Mouse (Mus musculus): ENCODE measurements at regions not wholly inside any gene's neighbourhood (a gene's known extent, or its start where the extent isn't known, plus 50 kb on each side); places are given as distances from the start of the nearest gene placed in this dataset.

DNA sequence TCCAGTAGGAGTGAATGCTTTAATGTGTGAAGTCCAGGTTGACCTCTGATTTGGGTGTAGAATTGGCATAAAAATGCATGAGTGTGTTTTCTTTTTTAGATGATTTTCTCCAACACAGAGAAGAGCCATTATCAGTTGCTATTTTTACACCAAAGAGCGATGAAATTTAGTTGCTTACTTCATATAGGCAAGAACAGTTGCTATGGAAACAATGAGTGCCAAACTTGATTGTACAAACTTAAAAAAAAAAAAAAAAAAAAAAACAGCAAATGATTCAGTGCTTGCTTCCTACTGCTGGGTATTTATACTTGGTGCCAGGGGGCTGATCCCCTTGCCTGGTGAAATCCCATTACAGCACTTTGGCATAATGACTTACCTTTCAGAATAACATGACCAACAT lies 268.0 kb downstream of the Sec23a start:
- no peak overlapping the region for H3K9ac ChIP-seq (ENCODE audit: low read depth, low read length)
- H3K9me3 ChIP-seq (ENCODE audit: control insufficient read depth, low read length) = no peaks in the 10 kb centered on the region
- no peaks in the 10 kb centered on the region for H3K27me3 ChIP-seq (replicated peaks; ENCODE audit: control insufficient read depth, insufficient read depth, low read length)
- H3K27ac ChIP-seq (ENCODE audit: low read depth, low read length) = no peak overlapping the region
- no peak overlapping the region for H3K4me3 ChIP-seq (ENCODE audit: low read length)
- H3K4me2 ChIP-seq (ENCODE audit: low read length) = no peak overlapping the region
- H3K36me3 ChIP-seq (ENCODE audit: control insufficient read depth, insufficient read depth, low read length) = no peaks in the 10 kb centered on the region
- ATAC-seq = peak; percentile 67
- no peaks in the 10 kb centered on the region for H3K4me1 ChIP-seq (ENCODE audit: control insufficient read depth, insufficient read depth, low read depth, low read length)
- 59% methylated on average over 1 of the region's 1 CpGs for WGBS

DNA sequence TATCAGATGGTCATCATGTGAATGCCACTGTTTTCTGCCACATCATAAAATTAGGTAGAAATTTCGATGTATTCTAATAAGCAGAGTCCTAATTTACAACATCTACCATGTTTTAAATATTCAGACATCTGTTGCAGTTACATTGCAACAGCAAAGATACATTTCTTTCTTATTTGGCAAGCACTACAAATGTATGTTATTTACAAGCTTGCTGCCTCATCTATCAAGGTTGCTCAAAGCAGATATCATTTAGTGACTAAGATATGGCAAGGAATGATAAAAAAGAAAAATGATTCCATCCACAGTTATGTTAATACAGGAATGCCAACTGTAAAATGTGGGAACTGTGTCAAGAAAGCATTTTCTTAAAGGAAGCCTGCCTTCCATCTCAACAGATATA lies 283.7 kb downstream of the Sec23a start:
- H3K27me3 ChIP-seq (replicated peaks; ENCODE audit: control insufficient read depth, insufficient read depth, low read length) = no peaks in the 10 kb centered on the region
- no peak for ATAC-seq
- no peak overlapping the region for H3K4me3 ChIP-seq (ENCODE audit: low read length)
- 60% methylated on average over 1 of the region's 1 CpGs for WGBS
- no peak overlapping the region for H3K9ac ChIP-seq (ENCODE audit: low read depth, low read length)
- no peaks in the 10 kb centered on the region for H3K9me3 ChIP-seq (ENCODE audit: control insufficient read depth, low read length)
- H3K36me3 ChIP-seq (ENCODE audit: control insufficient read depth, insufficient read depth, low read length) = no peaks in the 10 kb centered on the region
- H3K4me2 ChIP-seq (ENCODE audit: low read length) = no peak overlapping the region
- H3K4me1 ChIP-seq (ENCODE audit: control insufficient read depth, insufficient read depth, low read depth, low read length) = no peaks in the 10 kb centered on the region
- no peak overlapping the region for H3K27ac ChIP-seq (ENCODE audit: low read depth, low read length)

DNA sequence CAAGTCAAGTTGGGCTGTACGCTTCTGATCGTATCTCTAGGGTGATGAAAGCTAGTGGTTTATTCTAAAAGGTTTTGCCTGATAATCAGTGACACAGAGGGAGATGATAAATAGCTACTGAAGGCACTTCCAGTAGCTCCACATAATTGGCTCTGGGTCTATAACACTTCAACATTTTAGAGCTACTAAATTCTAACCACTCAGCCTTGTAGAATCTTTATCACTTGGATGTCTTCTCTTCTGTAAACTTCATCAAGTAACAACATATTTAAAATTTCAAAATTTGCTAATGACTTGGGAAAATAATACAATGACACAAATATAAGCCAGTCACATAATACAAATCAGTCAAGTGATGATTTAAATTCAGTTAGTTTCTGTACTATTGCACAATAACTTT lies 284.3 kb downstream of the Sec23a start:
- H3K9me3 ChIP-seq (ENCODE audit: control insufficient read depth, low read length) = no peaks in the 10 kb centered on the region
- no peak overlapping the region for H3K4me3 ChIP-seq (ENCODE audit: low read length)
- H3K27me3 ChIP-seq (replicated peaks; ENCODE audit: control insufficient read depth, insufficient read depth, low read length) = no peaks in the 10 kb centered on the region
- H3K9ac ChIP-seq (ENCODE audit: low read depth, low read length) = no peak overlapping the region
- H3K27ac ChIP-seq (ENCODE audit: low read depth, low read length) = no peak overlapping the region
- no peak for ATAC-seq
- H3K4me2 ChIP-seq (ENCODE audit: low read length) = no peak overlapping the region
- no peaks in the 10 kb centered on the region for H3K4me1 ChIP-seq (ENCODE audit: control insufficient read depth, insufficient read depth, low read depth, low read length)
- H3K36me3 ChIP-seq (ENCODE audit: control insufficient read depth, insufficient read depth, low read length) = no peaks in the 10 kb centered on the region
- WGBS = 92% methylated on average over 2 of the region's 2 CpGs

DNA sequence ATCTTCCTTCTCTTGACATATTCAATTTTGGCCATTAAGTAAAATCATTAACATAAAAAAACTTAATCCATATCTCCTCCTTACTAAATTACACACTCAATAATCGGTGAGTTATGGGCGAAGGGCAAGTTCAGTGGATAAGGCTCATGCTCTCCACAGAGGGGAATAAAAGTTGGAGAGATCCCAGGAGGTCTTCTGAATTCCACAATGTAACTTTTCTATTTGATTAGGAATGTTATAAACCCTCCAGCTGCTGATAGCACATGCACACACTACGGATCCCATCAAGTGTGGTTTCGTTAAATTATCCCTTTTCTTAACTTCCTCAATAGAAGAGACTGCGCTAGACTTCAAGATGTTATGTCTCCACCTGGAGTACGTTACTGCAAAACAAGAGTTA lies 293.9 kb downstream of the Sec23a start:
- WGBS = 86% methylated on average over 6 of the region's 6 CpGs
- Histone ChIP-seq H3K4me1 (ENCODE audit: control insufficient read depth, insufficient read depth, low read depth, low read length) (no peaks in the 10 kb centered on the region), H3K27me3 (replicated peaks; ENCODE audit: control insufficient read depth, insufficient read depth, low read length) (no peaks in the 10 kb centered on the region), H3K9ac (ENCODE audit: low read depth, low read length) (no peak overlapping the region), H3K27ac (ENCODE audit: low read depth, low read length) (no peak overlapping the region), H3K36me3 (ENCODE audit: control insufficient read depth, insufficient read depth, low read length) (no peaks in the 10 kb centered on the region), H3K4me3 (ENCODE audit: low read length) (no peak overlapping the region), H3K9me3 (ENCODE audit: control insufficient read depth, low read length) (no peaks in the 10 kb centered on the region), H3K4me2 (ENCODE audit: low read length) (no peak overlapping the region)
- ATAC-seq = no peak

DNA sequence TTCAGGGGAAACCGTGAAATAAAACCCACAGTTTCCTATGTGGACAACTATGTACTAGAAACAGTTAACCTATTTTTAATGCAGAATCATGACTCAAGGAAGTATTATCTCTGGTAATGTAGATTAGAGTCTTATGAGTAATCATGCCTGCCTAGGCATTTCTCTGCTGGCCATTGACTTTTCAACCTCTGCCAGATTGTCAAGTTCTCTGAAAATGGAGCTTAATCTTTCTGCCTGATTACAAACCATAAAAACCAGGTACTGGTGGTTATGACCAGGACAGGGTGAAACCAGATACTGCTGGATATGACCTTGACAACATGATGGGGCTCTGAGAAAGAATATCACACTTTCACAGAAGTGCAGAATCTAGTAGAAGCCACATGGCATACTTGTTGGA lies 297.6 kb downstream of the Sec23a start:
- H3K27me3 ChIP-seq (replicated peaks; ENCODE audit: control insufficient read depth, insufficient read depth, low read length) = no peaks in the 10 kb centered on the region
- H3K27ac ChIP-seq (ENCODE audit: low read depth, low read length) = no peak overlapping the region
- no peaks in the 10 kb centered on the region for H3K36me3 ChIP-seq (ENCODE audit: control insufficient read depth, insufficient read depth, low read length)
- H3K4me3 ChIP-seq (ENCODE audit: low read length) = no peak overlapping the region
- no peak overlapping the region for H3K9ac ChIP-seq (ENCODE audit: low read depth, low read length)
- 80% methylated on average over 1 of the region's 1 CpGs for WGBS
- no peak overlapping the region for H3K4me2 ChIP-seq (ENCODE audit: low read length)
- H3K9me3 ChIP-seq (ENCODE audit: control insufficient read depth, low read length) = no peaks in the 10 kb centered on the region
- ATAC-seq = no peak
- no peaks in the 10 kb centered on the region for H3K4me1 ChIP-seq (ENCODE audit: control insufficient read depth, insufficient read depth, low read depth, low read length)

DNA sequence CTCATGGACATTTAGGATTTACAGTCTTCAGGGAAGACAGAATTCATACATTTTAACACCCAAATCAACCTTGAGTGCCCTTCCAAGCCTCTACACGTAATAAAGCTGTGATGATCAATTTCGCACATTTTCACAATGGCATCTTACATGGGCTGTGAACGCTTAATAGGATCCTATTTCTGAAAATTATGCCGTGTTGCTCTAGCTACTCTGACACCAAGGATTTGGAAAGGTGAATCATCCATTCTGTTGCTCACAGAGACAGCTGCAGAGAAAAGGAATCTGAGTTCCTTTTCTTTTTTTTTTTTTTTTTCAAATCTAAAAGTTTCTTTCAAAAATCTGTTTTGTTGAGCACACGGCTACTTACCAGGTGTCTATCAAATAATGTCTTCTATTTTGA lies 316.1 kb downstream of the Sec23a start:
- H3K36me3 ChIP-seq (ENCODE audit: control insufficient read depth, insufficient read depth, low read length) = no peaks in the 10 kb centered on the region
- ATAC-seq = no peak
- 77% methylated on average over 5 of the region's 5 CpGs for WGBS
- no peaks in the 10 kb centered on the region for H3K9me3 ChIP-seq (ENCODE audit: control insufficient read depth, low read length)
- H3K27me3 ChIP-seq (replicated peaks; ENCODE audit: control insufficient read depth, insufficient read depth, low read length) = no peaks in the 10 kb centered on the region
- no peak overlapping the region for H3K27ac ChIP-seq (ENCODE audit: low read depth, low read length)
- no peaks in the 10 kb centered on the region for H3K4me1 ChIP-seq (ENCODE audit: control insufficient read depth, insufficient read depth, low read depth, low read length)
- H3K9ac ChIP-seq (ENCODE audit: low read depth, low read length) = no peak overlapping the region
- no peak overlapping the region for H3K4me2 ChIP-seq (ENCODE audit: low read length)
- H3K4me3 ChIP-seq (ENCODE audit: low read length) = no peak overlapping the region

DNA sequence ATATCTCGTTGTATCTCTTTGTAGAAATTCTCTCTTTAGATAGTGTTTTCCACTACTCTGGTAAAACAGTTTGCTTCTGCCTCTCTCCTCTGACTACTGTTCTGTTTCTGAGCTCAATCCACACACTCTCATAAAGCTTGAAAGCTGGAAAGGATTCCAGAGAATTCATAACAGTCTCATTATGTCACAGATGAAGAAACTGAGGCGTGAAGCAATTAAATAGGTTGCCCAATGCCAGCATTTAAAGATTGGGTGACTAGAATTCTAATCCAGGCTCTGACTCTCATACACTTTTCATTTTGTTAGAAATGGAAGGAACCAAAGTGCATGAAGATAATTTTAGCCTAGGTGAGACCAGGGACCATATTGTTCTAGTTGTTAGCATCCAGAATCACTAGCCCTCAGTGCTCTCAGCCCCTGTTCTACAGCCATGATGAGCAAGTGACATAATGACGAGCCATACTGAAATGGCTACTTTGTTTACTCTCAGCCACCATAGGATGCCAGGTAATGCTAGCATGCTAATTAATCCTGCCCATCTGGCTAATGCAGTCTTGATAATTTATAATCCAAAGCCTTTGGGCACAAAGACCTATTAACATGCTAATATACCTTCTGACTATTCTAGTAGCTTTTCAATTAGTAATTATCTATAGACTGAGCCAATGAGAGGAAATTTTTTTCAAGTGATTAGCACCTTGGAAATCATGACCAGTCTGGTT lies 341.7 kb downstream of the Sec23a start:
- Histone ChIP-seq H3K4me3 (ENCODE audit: low read length) (no peak overlapping the region), H3K27ac (ENCODE audit: low read depth, low read length) (no peak overlapping the region), H3K9ac (ENCODE audit: low read depth, low read length) (no peak overlapping the region), H3K4me2 (ENCODE audit: low read length) (no peak overlapping the region), H3K27me3 (replicated peaks; ENCODE audit: control insufficient read depth, insufficient read depth, low read length) (no peaks in the 10 kb centered on the region), H3K4me1 (ENCODE audit: control insufficient read depth, insufficient read depth, low read depth, low read length) (no peaks in the 10 kb centered on the region), H3K36me3 (ENCODE audit: control insufficient read depth, insufficient read depth, low read length) (no peaks in the 10 kb centered on the region), H3K9me3 (ENCODE audit: control insufficient read depth, low read length) (no peaks in the 10 kb centered on the region)
- WGBS = 60% methylated on average over 3 of the region's 3 CpGs
- peak; percentile 78 for ATAC-seq

DNA sequence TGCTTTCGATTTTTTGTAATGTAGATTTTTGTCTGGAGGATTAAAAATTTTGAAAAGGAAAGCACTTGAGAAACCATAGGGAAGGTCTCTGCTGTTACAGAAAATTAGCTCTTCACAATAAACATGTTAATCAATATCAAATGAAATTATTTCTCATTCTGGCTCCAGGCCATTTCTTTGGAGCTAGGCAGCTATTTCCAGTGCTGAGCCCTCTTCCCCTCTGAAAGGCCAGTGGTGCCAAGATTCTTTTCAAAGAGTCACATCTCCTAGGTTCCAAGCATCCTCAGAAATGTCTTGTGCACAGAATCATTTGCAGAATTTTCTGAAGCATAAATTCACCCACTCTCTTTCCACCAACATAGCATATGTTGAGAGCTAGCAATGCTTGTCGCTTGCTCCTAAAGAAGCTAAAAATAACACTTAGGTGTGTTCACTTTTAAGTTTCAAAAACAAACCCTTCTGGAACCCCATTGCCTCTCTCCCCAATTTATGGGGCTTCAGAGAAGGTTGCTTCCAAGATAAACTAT lies 357.2 kb downstream of the Sec23a start:
- H3K4me1 ChIP-seq (ENCODE audit: control insufficient read depth, insufficient read depth, low read depth, low read length) = peaks cover 9% of the 10 kb centered on the region
- H3K9me3 ChIP-seq (ENCODE audit: control insufficient read depth, low read length) = no peaks in the 10 kb centered on the region
- no peak for ATAC-seq
- H3K27me3 ChIP-seq (replicated peaks; ENCODE audit: control insufficient read depth, insufficient read depth, low read length) = no peaks in the 10 kb centered on the region
- H3K4me3 ChIP-seq (ENCODE audit: low read length) = no peak overlapping the region
- WGBS = 74% methylated on average over 2 of the region's 2 CpGs
- no peaks in the 10 kb centered on the region for H3K36me3 ChIP-seq (ENCODE audit: control insufficient read depth, insufficient read depth, low read length)
- H3K27ac ChIP-seq (ENCODE audit: low read depth, low read length) = no peak overlapping the region
- H3K4me2 ChIP-seq (ENCODE audit: low read length) = no peak overlapping the region
- H3K9ac ChIP-seq (ENCODE audit: low read depth, low read length) = no peak overlapping the region

DNA sequence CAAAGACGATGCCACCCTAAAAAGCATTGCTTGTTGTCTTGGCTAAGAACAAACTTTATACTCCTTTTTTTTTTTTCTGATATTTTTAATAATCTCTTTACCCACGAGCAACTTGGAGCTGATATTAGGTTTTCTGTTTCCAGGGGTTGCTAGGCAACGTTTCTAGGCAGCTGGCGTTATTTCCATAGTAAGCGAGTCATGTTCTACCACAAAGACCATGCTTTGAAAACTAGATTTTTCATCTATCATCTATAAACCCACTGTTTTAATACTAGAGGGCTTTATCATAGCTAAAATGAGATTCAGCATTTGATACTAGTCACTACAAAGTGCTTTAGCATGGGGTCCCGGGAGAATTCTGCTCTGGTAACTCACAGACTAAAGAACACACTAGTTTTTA lies 358.1 kb downstream of the Sec23a start:
- no peaks in the 10 kb centered on the region for H3K36me3 ChIP-seq (ENCODE audit: control insufficient read depth, insufficient read depth, low read length)
- no peak overlapping the region for H3K9ac ChIP-seq (ENCODE audit: low read depth, low read length)
- H3K4me1 ChIP-seq (ENCODE audit: control insufficient read depth, insufficient read depth, low read depth, low read length) = peaks cover 9% of the 10 kb centered on the region
- 52% methylated on average over 6 of the region's 6 CpGs for WGBS
- no peaks in the 10 kb centered on the region for H3K27me3 ChIP-seq (replicated peaks; ENCODE audit: control insufficient read depth, insufficient read depth, low read length)
- 0 out of 2 replicates have a peak overlapping the region, but pooled peaks have one; percentile 56 for H3K27ac ChIP-seq (ENCODE audit: low read depth, low read length)
- H3K4me3 ChIP-seq (ENCODE audit: low read length) = no peak overlapping the region
- H3K4me2 ChIP-seq (ENCODE audit: low read length) = no peak overlapping the region
- H3K9me3 ChIP-seq (ENCODE audit: control insufficient read depth, low read length) = no peaks in the 10 kb centered on the region
- 0 out of 2 replicates have a peak, but pooled peaks have one; percentile 52 for ATAC-seq
